Mouse (Mus musculus): ENCODE results near the gene Rac2. TPM values are rescaled to one million over a fixed set of nuclear protein-coding genes. Genes with fewer than 3 reads are reported as not detected.

Gene Rac2
- polyA plus RNA-seq, 1 experiment: 187 TPM

- TF ChIP-seq POLR2A (IDR thresholded peaks at IDR 0.05; ENCODE audit: borderline replicate concordance, extremely low read depth, low read depth, low read length) (no peak), CTCF (IDR thresholded peaks at IDR 0.05; ENCODE audit: insufficient read depth, low read length) (no peak)
- Histone ChIP-seq H3K4me1 (ENCODE audit: control insufficient read depth, insufficient read depth, low read length) (peaks cover 2% of the 10 kb centered on the region; the same call in 1 of the 2 replicates), H3K4me3 (replicated peaks; ENCODE audit: extremely low read depth, low read depth, low read length) (no peak overlapping the region)
- WGBS: 75% methylated on average over 13 of the region's 13 CpGs
- DNase-seq: no peak
Measured at GRCm38 (mm10) chr15:78599529-78600193, 27.1 kb upstream of the Rac2 start.

GRCm38 (mm10) chr15:78599124-78599523, 26.5 kb upstream of the Rac2 start:
- 77% methylated on average over 6 of the region's 6 CpGs for WGBS
- TF ChIP-seq CTCF (IDR thresholded peaks at IDR 0.05; ENCODE audit: insufficient read depth, low read length) (no peak), POLR2A (IDR thresholded peaks at IDR 0.05; ENCODE audit: borderline replicate concordance, extremely low read depth, low read depth, low read length) (no peak)
- Histone ChIP-seq H3K4me3 (replicated peaks; ENCODE audit: extremely low read depth, low read depth, low read length) (peak overlapping the region; percentile 16), H3K4me1 (ENCODE audit: control insufficient read depth, insufficient read depth, low read length) (peaks cover 2% of the 10 kb centered on the region; the same call in 1 of the 2 replicates)
- no peak for DNase-seq

GRCm38 (mm10) chr15:78597729-78598128, 25.1 kb upstream of the Rac2 start:
- TF ChIP-seq POLR2A (IDR thresholded peaks at IDR 0.05; ENCODE audit: borderline replicate concordance, extremely low read depth, low read depth, low read length) (no peak), CTCF (IDR thresholded peaks at IDR 0.05; ENCODE audit: insufficient read depth, low read length) (no peak)
- Histone ChIP-seq H3K4me1 (ENCODE audit: control insufficient read depth, insufficient read depth, low read length) (peaks cover 2% of the 10 kb centered on the region; the same call in 1 of the 2 replicates), H3K4me3 (replicated peaks; ENCODE audit: extremely low read depth, low read depth, low read length) (peak overlapping the region; percentile 67)
- WGBS: 46% methylated on average over 4 of the region's 4 CpGs
- DNase-seq: no peak

GRCm38 (mm10) chr15:78596914-78597313, 24.3 kb upstream of the Rac2 start, which contains the start of gene Cyth4:
TSS of gene Cyth4 (plus strand) at chr15:78597047.
- DNase-seq: peak; percentile 38
- TF ChIP-seq CTCF (IDR thresholded peaks at IDR 0.05; ENCODE audit: insufficient read depth, low read length) (no peak), POLR2A (IDR thresholded peaks at IDR 0.05; ENCODE audit: borderline replicate concordance, extremely low read depth, low read depth, low read length) (peak; percentile 69; the same call in 1 of the 2 replicates)
- WGBS: 51% methylated on average over 7 of the region's 7 CpGs
- H3K4me3 ChIP-seq (replicated peaks; ENCODE audit: extremely low read depth, low read depth, low read length): peak within 1 kb of the TSS; percentile 67
- H3K4me1 ChIP-seq (ENCODE audit: control insufficient read depth, insufficient read depth, low read length): peaks cover 2% of the 10 kb centered on the region; the same call in 1 of the 2 replicates

- WGBS: 73% methylated on average over 6 of the region's 6 CpGs
- H3K4me1 ChIP-seq (ENCODE audit: control insufficient read depth, insufficient read depth, low read length): peaks cover 2% of the 10 kb centered on the region; the same call in 1 of the 2 replicates
- H3K4me3 ChIP-seq (replicated peaks; ENCODE audit: extremely low read depth, low read depth, low read length): no peak overlapping the region
- DNase-seq: no peak
- TF ChIP-seq POLR2A (IDR thresholded peaks at IDR 0.05; ENCODE audit: borderline replicate concordance, extremely low read depth, low read depth, low read length): no peak
- no peak for TF ChIP-seq CTCF (IDR thresholded peaks at IDR 0.05; ENCODE audit: insufficient read depth, low read length)
Measured at GRCm38 (mm10) chr15:78596504-78596903, 23.9 kb upstream of the Rac2 start.

GRCm38 (mm10) chr15:78595468-78595867, 22.9 kb upstream of the Rac2 start:
- Histone ChIP-seq H3K4me3 (replicated peaks; ENCODE audit: extremely low read depth, low read depth, low read length) (no peak overlapping the region), H3K4me1 (ENCODE audit: control insufficient read depth, insufficient read depth, low read length) (peaks cover 2% of the 10 kb centered on the region; the same call in 1 of the 2 replicates)
- WGBS: 75% methylated on average over 5 of the region's 5 CpGs
- TF ChIP-seq POLR2A (IDR thresholded peaks at IDR 0.05; ENCODE audit: borderline replicate concordance, extremely low read depth, low read depth, low read length): no peak
- no peak for TF ChIP-seq CTCF (IDR thresholded peaks at IDR 0.05; ENCODE audit: insufficient read depth, low read length)
- DNase-seq: no peak

- H3K4me1 ChIP-seq (ENCODE audit: control insufficient read depth, insufficient read depth, low read length): peaks cover 2% of the 10 kb centered on the region; the same call in 1 of the 2 replicates
- 57% methylated on average over 2 of the region's 2 CpGs for WGBS
Measured at GRCm38 (mm10) chr15:78594831-78595230, 22.2 kb upstream of the Rac2 start.

GRCm38 (mm10) chr15:78593896-78594425, 21.4 kb upstream of the Rac2 start:
- Histone ChIP-seq H3K4me1 (ENCODE audit: control insufficient read depth, insufficient read depth, low read length) (peaks cover 2% of the 10 kb centered on the region; the same call in 1 of the 2 replicates), H3K4me3 (replicated peaks; ENCODE audit: extremely low read depth, low read depth, low read length) (no peak overlapping the region)
- TF ChIP-seq CTCF (IDR thresholded peaks at IDR 0.05; ENCODE audit: insufficient read depth, low read length) (no peak), POLR2A (IDR thresholded peaks at IDR 0.05; ENCODE audit: borderline replicate concordance, extremely low read depth, low read depth, low read length) (no peak)
- 85% methylated on average over 7 of the region's 7 CpGs for WGBS
- DNase-seq: no peak

More at GRCm38 (mm10) chr15:78594831-78595230, 22.2 kb upstream of the Rac2 start:
- no peak for DNase-seq
- no peak for TF ChIP-seq POLR2A (IDR thresholded peaks at IDR 0.05; ENCODE audit: borderline replicate concordance, extremely low read depth, low read depth, low read length)
- TF ChIP-seq CTCF (IDR thresholded peaks at IDR 0.05; ENCODE audit: insufficient read depth, low read length): no peak
- no peak overlapping the region for H3K4me3 ChIP-seq (replicated peaks; ENCODE audit: extremely low read depth, low read depth, low read length)

- DNase-seq: no peak
- peaks cover 2% of the 10 kb centered on the region; the same call in 1 of the 2 replicates for H3K4me1 ChIP-seq (ENCODE audit: control insufficient read depth, insufficient read depth, low read length)
- 77% methylated on average over 14 of the region's 14 CpGs for WGBS
- TF ChIP-seq POLR2A (IDR thresholded peaks at IDR 0.05; ENCODE audit: borderline replicate concordance, extremely low read depth, low read depth, low read length): no peak
- no peak overlapping the region for H3K4me3 ChIP-seq (replicated peaks; ENCODE audit: extremely low read depth, low read depth, low read length)
Measured at GRCm38 (mm10) chr15:78592452-78592968, 19.9 kb upstream of the Rac2 start.
